In the genomic region with DNA sequence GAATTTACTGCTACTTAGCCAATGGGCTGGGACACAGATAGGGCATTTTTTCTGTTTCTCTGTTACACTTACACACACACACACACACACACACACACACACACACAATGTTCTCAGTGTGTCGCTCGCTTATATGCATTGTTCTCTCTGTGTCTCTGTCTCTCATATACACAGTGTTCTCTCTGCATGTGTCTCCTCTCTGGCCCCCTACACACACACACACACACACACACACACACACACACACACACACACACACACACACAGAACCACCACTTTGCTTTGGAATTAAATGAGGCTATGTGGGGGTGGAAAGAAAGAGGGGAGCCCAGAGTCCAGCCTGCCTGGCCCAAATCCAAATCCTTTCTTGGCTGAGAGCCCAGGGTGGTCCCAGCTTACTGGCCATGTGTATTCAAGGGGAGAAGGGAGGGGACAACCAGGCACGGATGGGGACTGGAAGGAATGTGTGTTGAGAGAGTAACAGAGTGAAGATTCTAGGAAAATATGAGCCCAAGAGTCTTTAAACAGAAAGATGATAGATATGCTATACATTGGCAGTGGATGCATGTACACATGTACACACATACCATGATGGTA, we compare ENCODE assay signal across 9 mouse cellular contexts. TPM values are rescaled to one million over a fixed set of nuclear protein-coding genes. Genes with fewer than 3 reads are reported as not detected.
DNase-seq lines count a peak whose midpoint lies in the region; ATAC-seq lines count a peak whose summit lies in the region.
"Had no signal": no experiment of that assay in that cellular context is flagged by ENCODE, and none has a peak within 500 bp of the region (broad histone marks: within the 10 kb centered on the region; RNA-seq: fewer than 3 reads in every experiment).

No protein-coding gene starts in this region.

- H3K36me3 ChIP-seq in intestine, embryonic 14.5 days (ENCODE audit: control insufficient read depth, insufficient read depth, low read length) = no peaks in the 10 kb centered on the region
- no peaks in the 10 kb centered on the region for H3K36me3 ChIP-seq in intestine, embryonic 16.5 days (ENCODE audit: control insufficient read depth, insufficient read depth, low read length)
- H3K36me3 ChIP-seq in limb, embryonic 13.5 days = no peaks in the 10 kb centered on the region
- no peaks in the 10 kb centered on the region for H3K36me3 ChIP-seq in stomach, embryonic 16.5 days (ENCODE audit: control insufficient read depth, insufficient read depth, low read length)

- peaks cover 6% of the 10 kb centered on the region for H3K4me1 ChIP-seq in intestine, embryonic 14.5 days (replicated peaks; ENCODE audit: control insufficient read depth, insufficient read depth, low read length)
- H3K4me1 ChIP-seq in intestine, embryonic 16.5 days (ENCODE audit: control insufficient read depth, insufficient read depth, low read length) = 0 out of 2 replicates have a peak, but pooled peaks cover 4% of the 10 kb centered on the region
- peaks cover 14% of the 10 kb centered on the region for H3K4me1 ChIP-seq in limb, embryonic 13.5 days
- H3K4me1 ChIP-seq in stomach, embryonic 16.5 days (ENCODE audit: control insufficient read depth, insufficient read depth, low read length) = peaks cover 4% of the 10 kb centered on the region; the same call in 1 of the 2 replicates

- H3K4me2 ChIP-seq in intestine, embryonic 14.5 days (ENCODE audit: low read length) = no peak overlapping the region
- H3K4me2 ChIP-seq in intestine, embryonic 16.5 days (ENCODE audit: low read depth, low read length) = no peak overlapping the region
- no peak overlapping the region for H3K4me2 ChIP-seq in limb, embryonic 13.5 days (replicated peaks)
- H3K4me2 ChIP-seq in stomach, embryonic 16.5 days (ENCODE audit: low read depth, low read length) = no peak overlapping the region

- peaks cover 26% of the 10 kb centered on the region for H3K27me3 ChIP-seq in intestine, embryonic 14.5 days (replicated peaks; ENCODE audit: control insufficient read depth, insufficient read depth, low read length)
- peaks cover 8% of the 10 kb centered on the region for H3K27me3 ChIP-seq in intestine, embryonic 16.5 days (replicated peaks; ENCODE audit: control insufficient read depth, insufficient read depth, low read length)
- peaks cover 58% of the 10 kb centered on the region for H3K27me3 ChIP-seq in limb, embryonic 13.5 days
- H3K27me3 ChIP-seq in stomach, embryonic 16.5 days (ENCODE audit: control insufficient read depth, insufficient read depth, low read length) = peaks cover 17% of the 10 kb centered on the region

- 46% methylated on average over 3 of the region's 3 CpGs for WGBS in intestine, embryonic 14.5 days
- 34% methylated on average over 3 of the region's 3 CpGs for WGBS in intestine, embryonic 16.5 days
- WGBS in limb, embryonic 13.5 days = 46% methylated on average over 3 of the region's 3 CpGs
- WGBS in stomach, embryonic 16.5 days = 41% methylated on average over 3 of the region's 3 CpGs

- H3K9ac ChIP-seq in intestine, embryonic 14.5 days (ENCODE audit: low read length) = no peak overlapping the region
- H3K9ac ChIP-seq in intestine, embryonic 16.5 days (ENCODE audit: low read depth, low read length) = no peak overlapping the region
- no peak overlapping the region for H3K9ac ChIP-seq in limb, embryonic 13.5 days
- no peak overlapping the region for H3K9ac ChIP-seq in stomach, embryonic 16.5 days (ENCODE audit: low read length)

- no peak overlapping the region for H3K4me3 ChIP-seq in intestine, embryonic 14.5 days (ENCODE audit: low read depth, low read length)
- H3K4me3 ChIP-seq in intestine, embryonic 16.5 days (ENCODE audit: low read length) = no peak overlapping the region
- no peak overlapping the region for H3K4me3 ChIP-seq in limb, embryonic 13.5 days
- no peak overlapping the region for H3K4me3 ChIP-seq in stomach, embryonic 16.5 days (replicated peaks; ENCODE audit: low read length)

- H3K27ac ChIP-seq in intestine, embryonic 14.5 days (ENCODE audit: low read depth) = no peak overlapping the region
- H3K27ac ChIP-seq in intestine, embryonic 16.5 days (ENCODE audit: low read length) = no peak overlapping the region
- H3K27ac ChIP-seq in limb, embryonic 13.5 days = no peak overlapping the region
- H3K27ac ChIP-seq in stomach, embryonic 16.5 days (ENCODE audit: low read length) = no peak overlapping the region

- DNase-seq in intestine, embryonic 14.5 days (ENCODE audit: low spot score) = peak; percentile 79
- peak; percentile 77 to 79 for DNase-seq in right cerebral cortex, postnatal 10 days (ENCODE audit: low spot score in 2 of 2)
- no peak for DNase-seq in right cerebral cortex, postnatal 36 days (ENCODE audit: low spot score in 2 of 2)
- DNase-seq in cerebellum, adult 11-12 months = no peak
- no peak for DNase-seq in cerebellum, adult 9-11 months
- DNase-seq: layer of hippocampus, adult 9-11 months had no signal

- no peaks in the 10 kb centered on the region for H3K9me3 ChIP-seq in intestine, embryonic 14.5 days (ENCODE audit: control insufficient read depth, low read length)
- no peaks in the 10 kb centered on the region for H3K9me3 ChIP-seq in intestine, embryonic 16.5 days (ENCODE audit: control insufficient read depth, low read length)
- no peaks in the 10 kb centered on the region for H3K9me3 ChIP-seq in limb, embryonic 13.5 days
- H3K9me3 ChIP-seq in stomach, embryonic 16.5 days (replicated peaks; ENCODE audit: control insufficient read depth, low read length) = no peaks in the 10 kb centered on the region

- ATAC-seq in intestine, embryonic 14.5 days (replicated peaks; ENCODE audit: low FRiP score, low TSS enrichment, low read depth) = peak; percentile 55
- ATAC-seq in intestine, embryonic 16.5 days = no peak
- ATAC-seq in limb, embryonic 13.5 days (ENCODE audit: low FRiP score, low read depth) = peak; percentile 71
- peak; percentile 44; the same call in 1 of the 2 replicates for ATAC-seq in stomach, embryonic 16.5 days (ENCODE audit: insufficient read depth, low FRiP score)

RNA-seq across cellular contexts. Expression of gene Tmem132e, which starts 8.0 kb away (rescaled TPM):
- polyA plus RNA-seq in intestine, embryonic 14.5 days (2014; fragmentation: Nextera tagmentation; extraction: Ambion mirVana) = 1.3 TPM in 2 replicates
- polyA plus RNA-seq in intestine, embryonic 16.5 days (2015; fragmentation: Nextera tagmentation; extraction: Ambion mirVana) = 0.37 and 0.46 TPM in 2 replicates
- 0.65 and 0.84 TPM in 2 replicates for polyA plus RNA-seq in limb, embryonic 13.5 days (2015; fragmentation: Nextera tagmentation; extraction: Ambion mirVana)
- 0.31 and 0.39 TPM in 2 replicates for polyA plus RNA-seq in stomach, embryonic 16.5 days (2015; fragmentation: Nextera tagmentation; extraction: Ambion mirVana)

Comparison
In these comparisons a context has a peak if more than half of its experiments do, and no peak if none do; other contexts are left out.
1. DNase-seq: peak in intestine, embryonic 14.5 days (single experiment) and right cerebral cortex, postnatal 10 days (2 of 2); none in right cerebral cortex, postnatal 36 days (0 of 2), cerebellum, adult 11-12 months (single experiment) and cerebellum, adult 9-11 months (single experiment).